Mouse (Mus musculus) liver, embryonic 11.5 days (tissue): Measurements from ENCODE around the gene Pik3r6. TPM values are rescaled to one million over a fixed set of nuclear protein-coding genes. Genes with fewer than 3 reads are reported as not detected.

Experiments
- ATAC-seq: fragments of 200-750 bp; cut with Nextera tagmentation; replicated peaks from 2 replicates; pipeline ENCODE4 v1.8.0; 2017; ENCODE audit warnings: moderate number of reproducible peaks, mild to moderate bottlenecking, moderate TSS enrichment, moderate library complexity; ENCODE audit not compliant: low FRiP score
- DNase-seq: peaks from one replicate; pipeline ENCODE4 v3.0.0-alpha.2; 2017; ENCODE audit warnings: low spot score
- H3K27ac ChIP-seq: fragments of 300-500 bp; sonication (generic); 2 replicates; pipeline ENCODE4 v1.5.1; 2014; ENCODE audit warnings: mild to moderate bottlenecking, low read depth, low read length, control low read depth
- H3K27me3 ChIP-seq: fragments of 300-500 bp; sonication (generic); replicated peaks from 2 replicates; pipeline ENCODE4 v1.6.1; 2014; ENCODE audit warnings: low read length, mixed read lengths; ENCODE audit not compliant: control insufficient read depth, insufficient read depth
- H3K36me3 ChIP-seq: fragments of 300-500 bp; sonication (generic); 2 replicates; pipeline ENCODE4 v1.6.1; 2014; ENCODE audit warnings: mild to moderate bottlenecking, low read length, moderate library complexity, mixed read lengths; ENCODE audit not compliant: control insufficient read depth, insufficient read depth
- H3K4me1 ChIP-seq: fragments of 300-500 bp; sonication (generic); replicated peaks from 2 replicates; pipeline ENCODE4 v1.6.1; 2014; ENCODE audit warnings: low read length, mixed read lengths; ENCODE audit not compliant: control insufficient read depth, insufficient read depth
- H3K4me2 ChIP-seq: fragments of 300-500 bp; sonication (generic); 2 replicates; pipeline ENCODE4 v1.6.1; 2014; ENCODE audit warnings: mild to moderate bottlenecking, control low read depth, moderate library complexity
- H3K4me3 ChIP-seq: fragments of 300-500 bp; sonication (generic); 2 replicates; pipeline ENCODE4 v1.5.1; 2014; ENCODE audit warnings: low read depth, low read length, control low read depth
- H3K9ac ChIP-seq: fragments of 300-500 bp; sonication (generic); 2 replicates; pipeline ENCODE4 v1.6.1; 2014; ENCODE audit warnings: low read depth, low read length, control low read depth
- H3K9me3 ChIP-seq: fragments of 300-500 bp; sonication (generic); 2 replicates; pipeline ENCODE4 v1.6.1; 2016; ENCODE audit warnings: low read length, inconsistent platforms, mixed read lengths; ENCODE audit not compliant: control insufficient read depth
- WGBS: fragments of 180-500 bp; shearing (Covaris S2); extraction: QIAGEN DNeasy Blood & Tissue Kit; methylation state at CpG from one replicate; pipeline ENCODE4 v1.1.7; 2014; 5-methylcytosine and 5-hydroxymethylcytosine counted together
- polyA plus RNA-seq: library from polyadenylated mRNA; unstranded; fragments of >200 nt; fragmentation: Nextera tagmentation; extraction: Ambion mirVana; gene quantifications from 2 replicates; pipeline ENCODE4 v1.2.1, GENCODE M21; 2014

The Pik3r6 gene
- polyA plus RNA-seq, 1 experiment from 2014 or later = 1.8 TPM

GRCm38 (mm10) chr11:68483213-68483612, 19.6 kb upstream of the Pik3r6 start:
- no peaks in the 10 kb centered on the region for H3K9me3 ChIP-seq
- H3K27me3 ChIP-seq = no peaks in the 10 kb centered on the region
- no peak overlapping the region for H3K4me2 ChIP-seq
- 48% methylated on average over 6 of the region's 6 CpGs for WGBS
- H3K36me3 ChIP-seq = no peaks in the 10 kb centered on the region
- H3K4me1 ChIP-seq = no peaks in the 10 kb centered on the region
- no peak overlapping the region for H3K4me3 ChIP-seq
- DNase-seq (no peak), ATAC-seq (no peak)
- no peak overlapping the region for H3K9ac ChIP-seq
- H3K27ac ChIP-seq = no peak overlapping the region

- Histone ChIP-seq H3K4me3 (no peak overlapping the region), H3K4me1 (no peaks in the 10 kb centered on the region), H3K27me3 (no peaks in the 10 kb centered on the region), H3K36me3 (no peaks in the 10 kb centered on the region), H3K4me2 (no peak overlapping the region), H3K9ac (no peak overlapping the region), H3K27ac (no peak overlapping the region), H3K9me3 (no peaks in the 10 kb centered on the region)
- DNase-seq (no peak), ATAC-seq (no peak)
- WGBS = 80% methylated on average over 3 of the region's 3 CpGs
Measured at GRCm38 (mm10) chr11:68484431-68484830, 18.4 kb upstream of the Pik3r6 start.

- 34% methylated on average over 8 of the region's 8 CpGs for WGBS
- DNase-seq = no peak
- Histone ChIP-seq H3K9me3 (no peaks in the 10 kb centered on the region), H3K4me1 (no peaks in the 10 kb centered on the region), H3K9ac (no peak overlapping the region), H3K36me3 (no peaks in the 10 kb centered on the region), H3K4me2 (no peak overlapping the region), H3K4me3 (no peak overlapping the region), H3K27me3 (no peaks in the 10 kb centered on the region), H3K27ac (no peak overlapping the region)
- no peak for ATAC-seq
Measured at GRCm38 (mm10) chr11:68485206-68485942, 17.4 kb upstream of the Pik3r6 start.

DNA sequence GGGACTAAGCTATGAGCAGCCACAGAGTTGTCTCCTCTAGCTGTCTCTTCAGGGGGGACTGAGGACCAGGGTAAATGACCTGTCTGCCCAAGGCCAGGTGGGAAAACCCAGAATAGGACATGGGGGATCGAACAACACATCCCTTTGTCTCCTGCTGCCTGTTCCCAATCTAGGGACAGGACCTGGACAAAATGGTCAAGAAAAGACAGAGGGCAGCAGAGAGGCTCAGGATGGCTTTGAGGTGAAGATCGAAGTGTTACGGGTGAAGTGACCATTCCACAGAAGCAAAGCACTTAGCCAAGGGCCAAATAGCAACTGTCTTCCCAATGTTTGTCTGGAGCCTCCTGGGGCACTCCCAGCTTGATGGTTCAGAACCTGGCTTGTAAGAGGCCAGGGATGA, 16.7 kb upstream of the Pik3r6 start:
- ATAC-seq = no peak
- H3K36me3 ChIP-seq = no peaks in the 10 kb centered on the region
- 85% methylated on average over 3 of the region's 3 CpGs for WGBS
- no peak overlapping the region for H3K9ac ChIP-seq
- no peaks in the 10 kb centered on the region for H3K9me3 ChIP-seq
- no peak overlapping the region for H3K4me2 ChIP-seq
- H3K4me1 ChIP-seq = no peaks in the 10 kb centered on the region
- DNase-seq = no peak
- no peak overlapping the region for H3K27ac ChIP-seq
- no peaks in the 10 kb centered on the region for H3K27me3 ChIP-seq
- no peak overlapping the region for H3K4me3 ChIP-seq

- no peak for DNase-seq
- WGBS = 82% methylated on average over 10 of the region's 10 CpGs
- no peak overlapping the region for H3K4me2 ChIP-seq
- no peaks in the 10 kb centered on the region for H3K4me1 ChIP-seq
- H3K36me3 ChIP-seq = no peaks in the 10 kb centered on the region
- no peak overlapping the region for H3K4me3 ChIP-seq
- no peak overlapping the region for H3K27ac ChIP-seq
- H3K27me3 ChIP-seq = no peaks in the 10 kb centered on the region
- ATAC-seq = no peak
- H3K9me3 ChIP-seq = no peaks in the 10 kb centered on the region
- H3K9ac ChIP-seq = no peak overlapping the region
Measured at GRCm38 (mm10) chr11:68487720-68488119, 15.1 kb upstream of the Pik3r6 start.

- no peaks in the 10 kb centered on the region for H3K4me1 ChIP-seq
- H3K27ac ChIP-seq = no peak overlapping the region
- no peak overlapping the region for H3K9ac ChIP-seq
- no peaks in the 10 kb centered on the region for H3K9me3 ChIP-seq
- 69% methylated on average over 6 of the region's 6 CpGs for WGBS
- no peaks in the 10 kb centered on the region for H3K36me3 ChIP-seq
- no peak for DNase-seq
- no peak overlapping the region for H3K4me2 ChIP-seq
- no peak overlapping the region for H3K4me3 ChIP-seq
- ATAC-seq = no peak
- H3K27me3 ChIP-seq = no peaks in the 10 kb centered on the region
Measured at GRCm38 (mm10) chr11:68488256-68488824, 14.5 kb upstream of the Pik3r6 start.

GRCm38 (mm10) chr11:68489236-68489635, 13.6 kb upstream of the Pik3r6 start:
- WGBS = 53% methylated on average over 2 of the region's 2 CpGs
- no peak overlapping the region for H3K9ac ChIP-seq
- no peaks in the 10 kb centered on the region for H3K36me3 ChIP-seq
- H3K9me3 ChIP-seq = no peaks in the 10 kb centered on the region
- H3K4me1 ChIP-seq = no peaks in the 10 kb centered on the region
- DNase-seq = no peak
- no peak overlapping the region for H3K27ac ChIP-seq
- no peak overlapping the region for H3K4me2 ChIP-seq
- H3K27me3 ChIP-seq = no peaks in the 10 kb centered on the region
- ATAC-seq = no peak
- no peak overlapping the region for H3K4me3 ChIP-seq

DNA sequence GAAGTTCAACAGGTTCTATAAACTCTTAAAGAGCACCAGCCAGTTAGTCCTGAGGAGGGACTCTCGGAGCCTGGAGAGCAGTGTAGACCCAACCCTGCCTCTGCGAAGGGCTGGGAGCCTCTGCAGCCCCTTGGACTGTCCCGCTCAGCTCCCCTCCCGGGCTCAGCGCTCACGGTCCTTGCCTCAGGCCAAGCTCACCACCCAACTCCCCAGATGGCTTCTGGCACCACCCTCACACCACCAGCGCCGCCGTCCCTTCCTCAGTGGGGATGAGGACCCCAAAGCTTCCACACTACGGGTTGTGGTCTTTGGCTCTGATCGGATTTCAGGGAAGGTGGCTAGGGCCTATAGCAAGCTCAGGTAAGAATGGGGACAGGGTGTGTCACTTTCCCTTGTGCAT, 10.2 kb upstream of the Pik3r6 start:
- H3K36me3 ChIP-seq = no peaks in the 10 kb centered on the region
- H3K4me3 ChIP-seq = no peak overlapping the region
- no peak overlapping the region for H3K27ac ChIP-seq
- no peak for ATAC-seq
- WGBS = 78% methylated on average over 11 of the region's 11 CpGs
- no peak overlapping the region for H3K9ac ChIP-seq
- H3K4me1 ChIP-seq = no peaks in the 10 kb centered on the region
- H3K9me3 ChIP-seq = no peaks in the 10 kb centered on the region
- peaks cover 5% of the 10 kb centered on the region for H3K27me3 ChIP-seq
- H3K4me2 ChIP-seq = no peak overlapping the region
- DNase-seq = no peak

GRCm38 (mm10) chr11:68493760-68494159, 9.1 kb upstream of the Pik3r6 start:
- Histone ChIP-seq H3K4me1 (no peaks in the 10 kb centered on the region), H3K27me3 (peaks cover 9% of the 10 kb centered on the region), H3K4me3 (no peak overlapping the region), H3K27ac (no peak overlapping the region), H3K36me3 (no peaks in the 10 kb centered on the region), H3K9me3 (no peaks in the 10 kb centered on the region), H3K4me2 (no peak overlapping the region), H3K9ac (no peak overlapping the region)
- no peak for DNase-seq
- ATAC-seq = no peak
- WGBS = 79% methylated on average over 5 of the region's 5 CpGs
